Mouse (Mus musculus) kidney, postnatal 10 days (tissue): ENCODE measurements around the gene Mycn.

Experiments used
- DNase-seq: peaks from one replicate; pipeline ENCODE4 v3.0.0; 2021; ENCODE audit warnings: mixed read lengths

Mycn gene

GRCm38 (mm10) chr12:12924446-12924845 is 17.3 kb downstream of the Mycn start:
- no peak for DNase-seq

GRCm38 (mm10) chr12:12920166-12921157 is 21.3 kb downstream of the Mycn start:
- DNase-seq, result no peak

GRCm38 (mm10) chr12:12916298-12916697 is 25.4 kb downstream of the Mycn start:
- DNase-seq, result no peak

GRCm38 (mm10) chr12:12910356-12910979 is 31.2 kb downstream of the Mycn start:
- DNase-seq, result no peak

- no peak for DNase-seq
Measured at GRCm38 (mm10) chr12:12909631-12910277, 32.0 kb downstream of the Mycn start.

- no peak for DNase-seq
Measured at GRCm38 (mm10) chr12:12906771-12907170, 34.9 kb downstream of the Mycn start.

GRCm38 (mm10) chr12:12906321-12906720 is 35.4 kb downstream of the Mycn start:
- DNase-seq, result no peak

GRCm38 (mm10) chr12:12905117-12905516 is 36.6 kb downstream of the Mycn start:
- DNase-seq, result no peak

GRCm38 (mm10) chr12:12904512-12904953 is 37.2 kb downstream of the Mycn start:
- peak; percentile 65 for DNase-seq

- DNase-seq, result no peak
Measured at GRCm38 (mm10) chr12:12904086-12904485, 37.6 kb downstream of the Mycn start.

- DNase-seq, result no peak
Measured at GRCm38 (mm10) chr12:12902403-12902802, 39.3 kb downstream of the Mycn start.

- DNase-seq, result no peak
Measured at GRCm38 (mm10) chr12:12898356-12899126, 43.2 kb downstream of the Mycn start.

GRCm38 (mm10) chr12:12893986-12894385 is 47.7 kb downstream of the Mycn start:
- DNase-seq, result no peak

- DNase-seq, result no peak
Measured at GRCm38 (mm10) chr12:12886191-12886889, 55.4 kb downstream of the Mycn start.
